Mouse (Mus musculus) CD4-positive naive resting alpha-beta T cell, adult 57 days (primary cell): ENCODE results near the gene Ntf3. TPM values are rescaled to one million over a fixed set of nuclear protein-coding genes. Genes with fewer than 3 reads are reported as not detected.

Source experiments
- total RNA-seq: library from RNA; stranded (reverse); gene quantifications from one replicate; pipeline ENCODE4 v1.2.4, GENCODE M21; 2023

The Ntf3 gene
- total RNA-seq, result not detected

DNA sequence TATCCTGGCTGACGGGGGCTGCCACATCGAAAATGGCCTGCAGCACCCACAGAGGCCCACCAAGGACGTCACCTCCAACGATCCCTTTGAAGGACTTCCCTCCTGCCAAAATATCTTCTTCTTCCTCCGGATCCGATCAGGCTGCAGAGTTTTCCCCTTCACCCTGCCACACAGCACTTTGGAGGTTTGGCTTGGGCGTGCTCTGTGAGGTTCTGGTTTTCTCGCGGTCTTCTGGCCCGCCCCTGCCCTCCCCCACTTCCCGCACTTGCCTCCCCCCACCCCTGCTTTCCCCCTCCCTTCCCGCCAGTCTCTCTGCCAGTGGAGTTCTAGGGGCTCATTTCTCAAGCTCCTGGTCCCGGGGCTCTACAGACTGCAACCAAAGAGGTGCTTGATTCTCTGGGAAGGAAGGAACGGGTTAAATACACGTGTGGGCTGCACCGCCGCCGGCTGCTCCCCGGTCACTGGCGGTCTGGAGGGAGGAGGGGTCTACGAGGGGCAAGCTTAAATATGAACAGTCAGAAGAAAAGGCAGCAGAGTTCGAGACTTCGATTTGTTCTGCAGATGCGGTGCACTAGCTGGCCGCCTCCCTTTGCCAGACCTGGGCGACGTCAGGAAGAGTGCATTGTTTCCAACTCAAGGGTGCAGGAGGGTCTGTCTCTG lies at the start of gene Ntf3:
Ntf3 (minus strand) TSS at position 363 of the 660 bp plus-strand sequence.

